Mouse (Mus musculus) erythroblast, embryonic 14.5 days (primary cell): Measurements from ENCODE around the gene Lamp1. TPM values are rescaled to one million over a fixed set of nuclear protein-coding genes. Genes with fewer than 3 reads are reported as not detected.

Experiments used
- H3K27me3 ChIP-seq: 2 replicates; pipeline ENCODE4 v1.6.1; 2012; ENCODE audit warnings: inconsistent platforms; ENCODE audit not compliant: control insufficient read depth
- H3K36me3 ChIP-seq: 2 replicates; pipeline ENCODE4 v1.6.1; 2012; ENCODE audit warnings: mild to moderate bottlenecking, inconsistent platforms; ENCODE audit not compliant: control insufficient read depth
- H3K4me1 ChIP-seq: 2 replicates; pipeline ENCODE4 v1.6.1; 2012; ENCODE audit warnings: inconsistent platforms; ENCODE audit not compliant: control insufficient read depth
- H3K4me3 ChIP-seq: replicated peaks from 2 replicates; pipeline ENCODE3; 2012; ENCODE audit warnings: moderate library complexity, mild to moderate bottlenecking, inconsistent platforms
- H3K9me3 ChIP-seq: 2 replicates; pipeline ENCODE4 v1.6.1; 2012; ENCODE audit warnings: low read length, inconsistent platforms, mixed read lengths; ENCODE audit not compliant: control insufficient read depth
- GATA1 ChIP-seq: IDR thresholded peaks from 2 replicates; pipeline ENCODE4 v1.6.1; 2012; ENCODE audit warnings: low read length, inconsistent platforms, mixed read lengths
- TAL1 ChIP-seq: IDR thresholded peaks from 3 replicates; pipeline ENCODE4 v1.6.1; 2012; ENCODE audit warnings: low read length, inconsistent platforms, mixed read lengths
- polyA plus RNA-seq: library from polyadenylated mRNA; stranded (reverse); fragments of >175 nt; gene quantifications from 2 replicates; pipeline ENCODE4 v1.2.3, GENCODE M21; 2012

Lamp1 gene
- polyA plus RNA-seq, 1 experiment = 11.0 TPM

GRCm38 (mm10) chr8:13177173-13177852 lies 18.4 kb downstream of the Lamp1 start:
- no peaks in the 10 kb centered on the region for H3K27me3 ChIP-seq
- H3K36me3 ChIP-seq = peaks cover 73% of the 10 kb centered on the region
- TF ChIP-seq GATA1 (no peak), TAL1 (no peak)
- no peaks in the 10 kb centered on the region for H3K9me3 ChIP-seq
- H3K4me3 ChIP-seq = no peak overlapping the region
- peaks cover 16% of the 10 kb centered on the region for H3K4me1 ChIP-seq

DNA sequence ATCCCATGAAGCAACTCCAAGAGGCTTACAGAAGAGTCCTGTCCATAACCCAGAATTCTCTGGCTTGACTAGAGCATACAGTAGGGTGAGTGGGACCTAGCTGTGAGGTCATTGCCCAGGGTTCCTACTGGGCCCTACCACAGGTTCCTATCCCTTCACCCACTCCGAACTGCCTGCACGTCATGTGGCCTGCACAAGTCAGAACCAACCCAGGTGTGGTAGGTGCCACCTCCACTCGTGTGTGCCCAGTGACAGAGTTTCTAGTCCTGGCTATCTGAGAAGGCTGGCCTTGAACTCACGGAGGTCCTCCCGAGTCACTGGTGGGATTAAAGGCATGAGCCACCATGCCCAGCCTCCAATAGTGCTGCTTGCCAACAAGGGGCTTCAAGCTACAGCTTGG lies 19.2 kb downstream of the Lamp1 start:
- H3K9me3 ChIP-seq = no peaks in the 10 kb centered on the region
- H3K27me3 ChIP-seq = no peaks in the 10 kb centered on the region
- peaks cover 68% of the 10 kb centered on the region for H3K36me3 ChIP-seq
- no peak overlapping the region for H3K4me3 ChIP-seq
- no peak for TF ChIP-seq GATA1
- TF ChIP-seq TAL1 = no peak
- H3K4me1 ChIP-seq = peaks cover 19% of the 10 kb centered on the region

- H3K4me3 ChIP-seq = no peak overlapping the region
- H3K4me1 ChIP-seq = peaks cover 19% of the 10 kb centered on the region
- H3K27me3 ChIP-seq = no peaks in the 10 kb centered on the region
- no peaks in the 10 kb centered on the region for H3K9me3 ChIP-seq
- peaks cover 63% of the 10 kb centered on the region for H3K36me3 ChIP-seq
- TF ChIP-seq GATA1 = no peak
- no peak for TF ChIP-seq TAL1
Observed at GRCm38 (mm10) chr8:13179482-13179881, 20.5 kb downstream of the Lamp1 start.

DNA sequence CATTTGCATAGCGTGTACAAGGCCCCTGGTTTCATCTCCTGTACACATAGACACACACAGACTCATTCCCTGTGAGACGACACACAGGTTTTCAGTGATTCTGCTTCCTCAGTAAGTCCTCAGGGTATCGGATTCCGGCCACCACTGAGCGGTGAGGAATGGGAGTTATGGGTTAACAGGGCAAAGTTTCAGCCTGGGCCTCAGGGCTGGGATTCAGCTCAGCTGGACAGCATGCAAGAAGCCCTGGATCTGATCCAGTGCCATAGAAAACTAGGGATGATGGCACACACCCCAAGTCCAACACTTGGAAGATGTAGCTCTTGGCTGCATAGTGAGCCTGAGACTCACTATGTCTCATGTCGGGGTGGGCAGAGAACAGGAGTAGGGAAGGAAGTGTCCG lies 21.0 kb downstream of the Lamp1 start:
- H3K4me3 ChIP-seq = no peak overlapping the region
- peaks cover 19% of the 10 kb centered on the region for H3K4me1 ChIP-seq
- no peaks in the 10 kb centered on the region for H3K9me3 ChIP-seq
- TF ChIP-seq TAL1 = no peak
- no peak for TF ChIP-seq GATA1
- H3K36me3 ChIP-seq = peaks cover 63% of the 10 kb centered on the region
- H3K27me3 ChIP-seq = no peaks in the 10 kb centered on the region

GRCm38 (mm10) chr8:13180408-13180807 lies 21.4 kb downstream of the Lamp1 start:
- Histone ChIP-seq H3K4me1 (peaks cover 19% of the 10 kb centered on the region), H3K4me3 (no peak overlapping the region), H3K36me3 (peaks cover 62% of the 10 kb centered on the region)

GRCm38 (mm10) chr8:13180911-13181690 lies 22.1 kb downstream of the Lamp1 start:
- Histone ChIP-seq H3K27me3 (no peaks in the 10 kb centered on the region), H3K4me1 (peaks cover 19% of the 10 kb centered on the region), H3K9me3 (no peaks in the 10 kb centered on the region), H3K36me3 (peaks cover 61% of the 10 kb centered on the region), H3K4me3 (no peak overlapping the region)
- TF ChIP-seq TAL1 = no peak
- no peak for TF ChIP-seq GATA1

More at GRCm38 (mm10) chr8:13180408-13180807, 21.4 kb downstream of the Lamp1 start:
- Histone ChIP-seq H3K9me3 (no peaks in the 10 kb centered on the region), H3K27me3 (no peaks in the 10 kb centered on the region)
- TF ChIP-seq TAL1 = no peak
- TF ChIP-seq GATA1 = no peak

GRCm38 (mm10) chr8:13181691-13181976 lies 22.7 kb downstream of the Lamp1 start:
- Histone ChIP-seq H3K4me1 (peaks cover 19% of the 10 kb centered on the region), H3K27me3 (no peaks in the 10 kb centered on the region), H3K9me3 (no peaks in the 10 kb centered on the region), H3K4me3 (no peak overlapping the region), H3K36me3 (peaks cover 59% of the 10 kb centered on the region)
- no peak for TF ChIP-seq TAL1
- no peak for TF ChIP-seq GATA1

- H3K9me3 ChIP-seq = no peaks in the 10 kb centered on the region
- TF ChIP-seq TAL1 (no peak), GATA1 (no peak)
- H3K27me3 ChIP-seq = no peaks in the 10 kb centered on the region
- peaks cover 13% of the 10 kb centered on the region for H3K4me1 ChIP-seq
- H3K36me3 ChIP-seq = peaks cover 56% of the 10 kb centered on the region
- H3K4me3 ChIP-seq = no peak overlapping the region
Observed at GRCm38 (mm10) chr8:13186819-13187218, 27.9 kb downstream of the Lamp1 start.

DNA sequence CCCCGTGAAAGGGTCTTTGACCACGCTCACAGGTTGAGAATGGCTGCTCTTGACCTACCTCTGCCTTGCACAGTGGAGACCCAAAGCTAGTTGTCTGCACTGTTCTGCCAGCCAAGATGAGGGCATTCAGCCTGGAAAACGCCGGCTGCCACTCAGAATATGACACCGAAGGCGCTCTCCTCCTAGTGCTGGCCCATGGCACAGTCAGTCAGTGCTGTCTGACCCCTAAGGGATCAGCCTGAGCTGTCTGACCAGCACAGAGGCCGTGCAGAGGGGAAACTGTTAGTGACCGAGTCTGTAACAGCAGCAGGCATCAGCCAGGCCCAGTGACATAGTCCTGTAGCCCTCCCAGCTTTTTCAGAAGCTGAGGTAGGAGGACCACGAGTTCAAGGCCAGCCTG lies 28.3 kb downstream of the Lamp1 start:
- peaks cover 58% of the 10 kb centered on the region for H3K36me3 ChIP-seq

GRCm38 (mm10) chr8:13187638-13188037 lies 28.7 kb downstream of the Lamp1 start:
- no peaks in the 10 kb centered on the region for H3K9me3 ChIP-seq
- H3K36me3 ChIP-seq = peaks cover 56% of the 10 kb centered on the region
- TF ChIP-seq TAL1 = no peak
- no peak for TF ChIP-seq GATA1
- H3K27me3 ChIP-seq = no peaks in the 10 kb centered on the region
- H3K4me1 ChIP-seq = peaks cover 6% of the 10 kb centered on the region
- no peak overlapping the region for H3K4me3 ChIP-seq

More for the DNA sequence above, 28.3 kb downstream of the Lamp1 start:
- no peaks in the 10 kb centered on the region for H3K9me3 ChIP-seq
- TF ChIP-seq TAL1 (no peak), GATA1 (no peak)
- no peaks in the 10 kb centered on the region for H3K27me3 ChIP-seq
- H3K4me3 ChIP-seq = no peak overlapping the region
- H3K4me1 ChIP-seq = peaks cover 9% of the 10 kb centered on the region
